Mouse (Mus musculus): ENCODE results near the gene Snn. TPM values are rescaled to one million over a fixed set of nuclear protein-coding genes. Genes with fewer than 3 reads are reported as not detected.
A peak's percentile ranks its signal among the peaks of the same experiment; 100 is the strongest.

Gene Snn
- polyA plus RNA-seq, 1 experiment from 2014 or later: 43.4 TPM

- 83% methylated on average over 3 of the region's 3 CpGs for WGBS
- ATAC-seq (ENCODE audit: insufficient number of reproducible peaks, low FRiP score, low TSS enrichment, low read depth): no peak
- H3K27ac ChIP-seq (replicated peaks): 0 out of 2 replicates have a peak overlapping the region, but pooled peaks have one; percentile 7
- peak overlapping the region; percentile 67; the same call in 1 of the 2 replicates for H3K4me2 ChIP-seq (replicated peaks)
- no peak overlapping the region for H3K4me3 ChIP-seq (replicated peaks)
- H3K4me1 ChIP-seq: peaks cover 60% of the 10 kb centered on the region
- H3K9me3 ChIP-seq (replicated peaks): no peaks in the 10 kb centered on the region
- peaks cover 25% of the 10 kb centered on the region for H3K36me3 ChIP-seq
- H3K27me3 ChIP-seq: no peaks in the 10 kb centered on the region
- no peak overlapping the region for H3K9ac ChIP-seq
These were observed 7.9 kb downstream of the Snn start for GRCm38 (mm10) chr16:11068666-11069065.

GRCm38 (mm10) chr16:11069271-11069670 is 8.5 kb downstream of the Snn start:
- H3K27me3 ChIP-seq: no peaks in the 10 kb centered on the region
- WGBS: 73% methylated on average over 6 of the region's 6 CpGs
- H3K9ac ChIP-seq: no peak overlapping the region
- H3K27ac ChIP-seq (replicated peaks): 0 out of 2 replicates have a peak overlapping the region, but pooled peaks have one; percentile 7
- no peak for ATAC-seq (ENCODE audit: insufficient number of reproducible peaks, low FRiP score, low TSS enrichment, low read depth)
- H3K4me2 ChIP-seq (replicated peaks): 0 out of 2 replicates have a peak overlapping the region, but pooled peaks have one; percentile 8
- no peaks in the 10 kb centered on the region for H3K9me3 ChIP-seq (replicated peaks)
- H3K36me3 ChIP-seq: peaks cover 31% of the 10 kb centered on the region
- H3K4me3 ChIP-seq (replicated peaks): no peak overlapping the region
- H3K4me1 ChIP-seq: peaks cover 57% of the 10 kb centered on the region

GRCm38 (mm10) chr16:11069710-11070420 is 9.1 kb downstream of the Snn start:
- WGBS: 67% methylated on average over 7 of the region's 7 CpGs
- H3K27me3 ChIP-seq: no peaks in the 10 kb centered on the region
- peaks cover 37% of the 10 kb centered on the region for H3K36me3 ChIP-seq
- no peak overlapping the region for H3K27ac ChIP-seq (replicated peaks)
- H3K4me2 ChIP-seq (replicated peaks): no peak overlapping the region
- H3K9ac ChIP-seq: no peak overlapping the region
- H3K9me3 ChIP-seq (replicated peaks): no peaks in the 10 kb centered on the region
- no peak for ATAC-seq (ENCODE audit: insufficient number of reproducible peaks, low FRiP score, low TSS enrichment, low read depth)
- peaks cover 57% of the 10 kb centered on the region for H3K4me1 ChIP-seq
- no peak overlapping the region for H3K4me3 ChIP-seq (replicated peaks)

- Histone ChIP-seq H3K9me3 (replicated peaks) (no peaks in the 10 kb centered on the region), H3K9ac (no peak overlapping the region), H3K27ac (replicated peaks) (no peak overlapping the region), H3K4me1 (peaks cover 46% of the 10 kb centered on the region), H3K4me3 (replicated peaks) (no peak overlapping the region), H3K27me3 (no peaks in the 10 kb centered on the region), H3K4me2 (replicated peaks) (no peak overlapping the region), H3K36me3 (peaks cover 50% of the 10 kb centered on the region)
- 75% methylated on average over 5 of the region's 5 CpGs for WGBS
- ATAC-seq (ENCODE audit: insufficient number of reproducible peaks, low FRiP score, low TSS enrichment, low read depth): no peak
These were observed 10.4 kb downstream of the Snn start for GRCm38 (mm10) chr16:11071176-11071575.

GRCm38 (mm10) chr16:11071887-11072286 is 11.1 kb downstream of the Snn start:
- no peak overlapping the region for H3K4me3 ChIP-seq (replicated peaks)
- H3K36me3 ChIP-seq: peaks cover 56% of the 10 kb centered on the region
- no peak overlapping the region for H3K27ac ChIP-seq (replicated peaks)

GRCm38 (mm10) chr16:11072454-11072853 is 11.7 kb downstream of the Snn start:
- WGBS: 86% methylated on average over 8 of the region's 8 CpGs
- H3K9me3 ChIP-seq (replicated peaks): no peaks in the 10 kb centered on the region
- H3K9ac ChIP-seq: no peak overlapping the region
- no peak overlapping the region for H3K4me2 ChIP-seq (replicated peaks)
- no peak for ATAC-seq (ENCODE audit: insufficient number of reproducible peaks, low FRiP score, low TSS enrichment, low read depth)
- no peak overlapping the region for H3K4me3 ChIP-seq (replicated peaks)
- no peak overlapping the region for H3K27ac ChIP-seq (replicated peaks)
- H3K4me1 ChIP-seq: peaks cover 44% of the 10 kb centered on the region
- H3K36me3 ChIP-seq: peaks cover 56% of the 10 kb centered on the region
- H3K27me3 ChIP-seq: no peaks in the 10 kb centered on the region

More at GRCm38 (mm10) chr16:11071887-11072286, 11.1 kb downstream of the Snn start:
- Histone ChIP-seq H3K9me3 (replicated peaks) (no peaks in the 10 kb centered on the region), H3K4me2 (replicated peaks) (no peak overlapping the region), H3K4me1 (peaks cover 46% of the 10 kb centered on the region), H3K9ac (no peak overlapping the region), H3K27me3 (no peaks in the 10 kb centered on the region)
- ATAC-seq (ENCODE audit: insufficient number of reproducible peaks, low FRiP score, low TSS enrichment, low read depth): no peak
- WGBS: 83% methylated on average over 4 of the region's 4 CpGs

- Histone ChIP-seq H3K36me3 (peaks cover 58% of the 10 kb centered on the region), H3K4me2 (replicated peaks) (no peak overlapping the region), H3K9ac (no peak overlapping the region), H3K4me3 (replicated peaks) (no peak overlapping the region), H3K27ac (replicated peaks) (no peak overlapping the region), H3K27me3 (no peaks in the 10 kb centered on the region), H3K4me1 (peaks cover 38% of the 10 kb centered on the region), H3K9me3 (replicated peaks) (no peaks in the 10 kb centered on the region)
- no peak for ATAC-seq (ENCODE audit: insufficient number of reproducible peaks, low FRiP score, low TSS enrichment, low read depth)
- 70% methylated on average over 6 of the region's 6 CpGs for WGBS
These were observed 12.3 kb downstream of the Snn start for GRCm38 (mm10) chr16:11073060-11073459.

GRCm38 (mm10) chr16:11077601-11078201 is 17.0 kb downstream of the Snn start:
- 0 out of 2 replicates have a peak, but pooled peaks cover 6% of the 10 kb centered on the region for H3K4me1 ChIP-seq
- H3K36me3 ChIP-seq: peaks cover 75% of the 10 kb centered on the region
- 87% methylated on average over 9 of the region's 9 CpGs for WGBS
- no peaks in the 10 kb centered on the region for H3K27me3 ChIP-seq
- no peak overlapping the region for H3K9ac ChIP-seq
- H3K9me3 ChIP-seq (replicated peaks): no peaks in the 10 kb centered on the region
- no peak overlapping the region for H3K4me3 ChIP-seq (replicated peaks)
- no peak for ATAC-seq (ENCODE audit: insufficient number of reproducible peaks, low FRiP score, low TSS enrichment, low read depth)
- H3K27ac ChIP-seq (replicated peaks): no peak overlapping the region
- H3K4me2 ChIP-seq (replicated peaks): no peak overlapping the region

GRCm38 (mm10) chr16:11078216-11078869 is 17.6 kb downstream of the Snn start:
- 74% methylated on average over 3 of the region's 3 CpGs for WGBS
- Histone ChIP-seq H3K27ac (replicated peaks) (no peak overlapping the region), H3K36me3 (peaks cover 77% of the 10 kb centered on the region), H3K4me1 (no peaks in the 10 kb centered on the region), H3K9me3 (replicated peaks) (no peaks in the 10 kb centered on the region), H3K9ac (no peak overlapping the region), H3K27me3 (no peaks in the 10 kb centered on the region), H3K4me2 (replicated peaks) (no peak overlapping the region), H3K4me3 (replicated peaks) (no peak overlapping the region)
- no peak for ATAC-seq (ENCODE audit: insufficient number of reproducible peaks, low FRiP score, low TSS enrichment, low read depth)

- Histone ChIP-seq H3K27me3 (no peaks in the 10 kb centered on the region), H3K4me2 (replicated peaks) (no peak overlapping the region), H3K9me3 (replicated peaks) (no peaks in the 10 kb centered on the region), H3K27ac (replicated peaks) (no peak overlapping the region), H3K9ac (no peak overlapping the region), H3K4me1 (no peaks in the 10 kb centered on the region), H3K4me3 (replicated peaks) (no peak overlapping the region), H3K36me3 (peaks cover 77% of the 10 kb centered on the region)
- no peak for ATAC-seq (ENCODE audit: insufficient number of reproducible peaks, low FRiP score, low TSS enrichment, low read depth)
- 85% methylated on average over 8 of the region's 8 CpGs for WGBS
These were observed 23.4 kb downstream of the Snn start for GRCm38 (mm10) chr16:11084181-11084580.

- no peaks in the 10 kb centered on the region for H3K9me3 ChIP-seq (replicated peaks)
- H3K4me2 ChIP-seq (replicated peaks): no peak overlapping the region
- H3K9ac ChIP-seq: no peak overlapping the region
- H3K4me1 ChIP-seq: no peaks in the 10 kb centered on the region
- H3K4me3 ChIP-seq (replicated peaks): no peak overlapping the region
- H3K36me3 ChIP-seq: peaks cover 78% of the 10 kb centered on the region
- no peaks in the 10 kb centered on the region for H3K27me3 ChIP-seq
- WGBS: 94% methylated on average over 3 of the region's 3 CpGs
- no peak overlapping the region for H3K27ac ChIP-seq (replicated peaks)
- ATAC-seq (ENCODE audit: insufficient number of reproducible peaks, low FRiP score, low TSS enrichment, low read depth): no peak
These were observed 25.6 kb downstream of the Snn start for GRCm38 (mm10) chr16:11086299-11086698.
